Mouse (Mus musculus): ENCODE measurements around the gene Nol7. TPM values are rescaled to one million over a fixed set of nuclear protein-coding genes. Genes with fewer than 3 reads are reported as not detected.

Gene Nol7
- polyA plus RNA-seq, 1 experiment from 2014 or later: 130 TPM

DNA sequence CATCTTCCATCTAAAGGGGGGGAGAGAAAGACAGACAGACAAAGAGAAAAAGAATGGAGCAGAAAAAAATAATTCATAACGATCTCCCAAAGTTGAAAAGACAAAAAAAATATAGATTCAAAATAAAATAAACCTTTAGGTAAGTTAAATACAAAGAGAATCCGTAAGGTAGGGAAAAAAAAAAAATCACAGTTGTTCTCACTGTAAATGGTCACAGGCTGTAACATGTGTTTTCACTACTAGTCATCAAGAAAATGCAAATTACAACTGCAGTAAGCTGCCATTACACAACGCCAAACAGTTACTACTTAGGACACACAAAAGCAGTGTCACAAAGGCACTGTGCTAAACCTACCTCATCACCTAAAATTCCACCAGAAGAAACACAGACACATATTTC is 46.5 kb downstream of the Nol7 start:
- 91% methylated on average over 3 of the region's 3 CpGs for WGBS
- DNase-seq (ENCODE audit: low spot score): no peak

DNA sequence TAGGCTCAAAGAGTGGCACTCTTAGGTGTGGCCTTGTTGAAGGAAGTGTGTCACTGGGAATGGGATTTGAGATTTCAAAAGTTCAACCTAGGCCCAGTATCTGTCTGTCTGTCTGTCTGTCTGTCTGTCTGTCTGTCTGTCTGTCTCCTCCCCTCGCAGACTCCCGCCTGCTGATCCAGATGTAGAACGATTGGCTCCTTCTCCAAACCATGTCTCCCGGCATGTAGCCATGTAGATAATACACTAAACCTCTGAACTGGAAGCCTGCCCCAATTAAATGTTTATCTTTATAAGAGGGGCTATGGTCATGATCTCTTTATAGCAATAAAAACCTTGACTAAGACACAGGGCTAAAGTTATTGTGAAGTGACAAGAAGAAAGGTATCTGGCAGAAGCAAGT is 47.6 kb downstream of the Nol7 start:
- H3K4me1 ChIP-seq: no peaks in the 10 kb centered on the region
- 91% methylated on average over 4 of the region's 4 CpGs for WGBS
- H3K9me3 ChIP-seq (replicated peaks): no peaks in the 10 kb centered on the region
- H3K36me3 ChIP-seq: no peaks in the 10 kb centered on the region
- no peak overlapping the region for H3K27ac ChIP-seq
- no peaks in the 10 kb centered on the region for H3K27me3 ChIP-seq (ENCODE audit: low read depth, poor library complexity, severe bottlenecking)
- H3K4me3 ChIP-seq: no peak overlapping the region
- no peak for DNase-seq (ENCODE audit: low spot score)

More for the DNA sequence above, 46.5 kb downstream of the Nol7 start:
- H3K27me3 ChIP-seq (ENCODE audit: low read depth, poor library complexity, severe bottlenecking): no peaks in the 10 kb centered on the region
- no peaks in the 10 kb centered on the region for H3K36me3 ChIP-seq
- H3K9me3 ChIP-seq (replicated peaks): no peaks in the 10 kb centered on the region
- no peak overlapping the region for H3K27ac ChIP-seq
- H3K4me3 ChIP-seq: no peak overlapping the region
- no peaks in the 10 kb centered on the region for H3K4me1 ChIP-seq

DNA sequence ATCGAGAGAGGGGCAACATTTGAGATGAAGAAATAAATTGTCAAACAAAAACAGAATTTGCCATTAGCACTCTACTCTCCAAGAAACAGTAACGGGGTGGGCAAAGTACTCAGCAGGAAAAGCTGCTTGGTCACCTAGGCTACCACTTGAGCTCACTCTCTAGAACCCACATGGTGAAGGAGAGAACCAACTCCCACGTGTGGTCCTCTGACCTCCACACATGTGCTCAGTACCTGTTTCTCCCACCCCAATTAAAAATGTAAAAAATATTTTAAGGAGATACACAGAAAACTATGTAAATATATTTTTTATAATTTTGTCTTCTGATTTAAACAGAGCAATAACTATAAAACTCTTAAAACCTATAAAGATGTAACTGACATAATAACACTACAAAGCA is 49.5 kb downstream of the Nol7 start:
- Histone ChIP-seq H3K4me3 (no peak overlapping the region), H3K27me3 (ENCODE audit: low read depth, poor library complexity, severe bottlenecking) (no peaks in the 10 kb centered on the region), H3K4me1 (0 out of 2 replicates have a peak, but pooled peaks cover under 1% of the 10 kb centered on the region), H3K9me3 (replicated peaks) (no peaks in the 10 kb centered on the region), H3K36me3 (no peaks in the 10 kb centered on the region), H3K27ac (no peak overlapping the region)
- DNase-seq (ENCODE audit: low spot score): no peak
- WGBS: 84% methylated on average over 3 of the region's 3 CpGs

DNA sequence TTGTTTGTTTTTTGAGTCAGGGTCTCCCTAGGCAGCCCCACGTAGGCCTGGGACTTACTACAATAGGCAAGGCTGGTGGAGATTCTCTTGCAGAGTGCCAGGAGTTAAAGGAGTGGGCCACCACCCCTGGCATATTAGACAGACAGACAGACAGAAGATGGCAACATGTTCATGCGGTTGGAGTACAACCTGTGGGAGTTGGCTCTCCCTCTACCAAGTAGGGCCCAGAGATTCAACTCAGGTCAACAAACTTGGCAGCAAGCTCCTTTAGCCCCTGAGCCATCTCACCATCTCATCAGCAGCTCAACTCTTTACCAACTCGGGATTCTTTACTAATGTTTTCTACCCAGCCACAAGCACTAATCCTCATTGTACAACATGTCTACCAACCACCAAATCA is 52.5 kb downstream of the Nol7 start:
- H3K27ac ChIP-seq: no peak overlapping the region
- 91% methylated on average over 3 of the region's 3 CpGs for WGBS
- H3K4me3 ChIP-seq: no peak overlapping the region
- 0 out of 2 replicates have a peak, but pooled peaks cover 3% of the 10 kb centered on the region for H3K36me3 ChIP-seq
- no peaks in the 10 kb centered on the region for H3K27me3 ChIP-seq (ENCODE audit: low read depth, poor library complexity, severe bottlenecking)
- DNase-seq (ENCODE audit: low spot score): no peak
- H3K4me1 ChIP-seq: peaks cover 15% of the 10 kb centered on the region
- H3K9me3 ChIP-seq (replicated peaks): no peaks in the 10 kb centered on the region

DNA sequence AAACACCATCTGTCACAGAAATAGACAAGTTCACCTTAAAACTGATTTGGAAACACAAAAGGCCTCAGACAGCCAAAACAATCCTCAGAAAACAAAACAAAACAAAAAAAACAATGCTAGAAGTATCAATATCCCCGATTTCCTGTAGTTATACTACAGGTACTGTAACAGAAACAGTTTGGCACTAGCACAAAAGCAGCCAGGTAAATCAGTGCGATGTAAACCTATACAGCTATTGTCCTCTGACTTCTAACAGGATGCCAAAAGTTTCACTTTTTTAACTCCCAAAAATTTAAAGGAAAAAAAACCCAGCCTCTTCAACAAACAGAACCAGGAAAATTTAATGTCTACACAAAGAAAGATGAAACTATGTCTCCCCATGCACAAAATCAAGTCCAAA is 54.0 kb downstream of the Nol7 start:
- peaks cover 15% of the 10 kb centered on the region for H3K4me1 ChIP-seq
- 0 out of 2 replicates have a peak, but pooled peaks cover 3% of the 10 kb centered on the region for H3K36me3 ChIP-seq
- DNase-seq (ENCODE audit: low spot score): no peak
- 95% methylated on average over 2 of the region's 2 CpGs for WGBS
- no peaks in the 10 kb centered on the region for H3K27me3 ChIP-seq (ENCODE audit: low read depth, poor library complexity, severe bottlenecking)
- no peaks in the 10 kb centered on the region for H3K9me3 ChIP-seq (replicated peaks)
- H3K27ac ChIP-seq: no peak overlapping the region
- H3K4me3 ChIP-seq: no peak overlapping the region

DNA sequence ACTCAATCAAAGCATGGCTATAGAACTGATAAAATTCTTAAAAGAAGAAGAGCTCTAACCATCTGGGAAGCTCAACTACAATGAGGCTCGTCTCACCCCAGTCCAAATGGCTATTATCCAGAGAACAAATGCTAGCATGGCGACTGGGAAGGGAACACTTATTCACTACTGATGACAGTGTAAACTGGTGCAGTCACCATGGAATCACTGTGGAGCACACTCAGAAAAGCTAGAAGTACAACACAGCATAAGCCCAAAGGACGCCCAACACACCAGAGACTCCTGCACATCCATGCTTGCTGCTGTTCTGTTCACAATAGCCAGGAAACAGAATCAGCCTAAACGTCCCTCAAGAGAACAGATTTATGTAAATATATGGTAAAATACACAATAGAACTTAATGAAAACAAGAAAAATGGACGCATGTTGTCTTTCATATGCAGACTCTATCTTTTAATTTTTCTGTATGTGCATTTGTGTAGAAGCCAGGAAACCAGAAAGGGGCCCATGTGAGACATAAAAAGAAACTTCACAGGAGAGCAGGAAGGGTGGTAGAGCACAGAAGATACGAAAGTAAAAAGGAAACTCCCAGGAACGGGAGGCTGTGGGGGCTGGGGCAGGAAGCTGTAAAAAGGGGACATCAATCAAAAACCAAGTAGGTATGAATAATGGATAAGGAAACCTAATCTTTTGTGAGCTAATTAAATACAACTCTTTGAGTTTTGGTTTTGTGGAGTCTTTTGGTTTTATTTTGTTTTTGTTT is 54.8 kb downstream of the Nol7 start:
- 0 out of 2 replicates have a peak, but pooled peaks cover 3% of the 10 kb centered on the region for H3K36me3 ChIP-seq
- no peak for DNase-seq (ENCODE audit: low spot score)
- H3K9me3 ChIP-seq (replicated peaks): no peaks in the 10 kb centered on the region
- no peak overlapping the region for H3K4me3 ChIP-seq
- H3K27ac ChIP-seq: no peak overlapping the region
- 55% methylated on average over 7 of the region's 7 CpGs for WGBS
- H3K4me1 ChIP-seq: peaks cover 15% of the 10 kb centered on the region
- H3K27me3 ChIP-seq (ENCODE audit: low read depth, poor library complexity, severe bottlenecking): no peaks in the 10 kb centered on the region

DNA sequence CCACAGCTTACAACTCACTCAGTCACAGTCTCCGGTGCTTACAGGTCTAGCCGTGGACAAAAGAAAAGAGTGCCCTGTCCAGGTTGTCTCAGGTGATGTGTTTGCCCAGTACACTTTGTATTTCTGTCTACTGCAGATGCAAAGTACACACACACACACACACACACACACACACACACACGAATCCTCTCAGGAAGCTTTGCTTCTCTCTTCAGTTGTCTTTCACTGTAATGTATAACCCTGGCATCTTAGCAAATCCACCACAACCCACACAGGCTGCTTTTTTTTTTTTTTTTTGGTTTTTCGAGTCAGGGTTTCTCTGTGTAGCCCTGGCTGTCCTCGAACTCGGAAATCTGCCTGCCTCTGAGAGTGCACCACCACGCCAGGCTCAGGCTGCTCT is 56.2 kb downstream of the Nol7 start:
- H3K4me3 ChIP-seq: no peak overlapping the region
- DNase-seq (ENCODE audit: low spot score): no peak
- H3K27me3 ChIP-seq (ENCODE audit: low read depth, poor library complexity, severe bottlenecking): no peaks in the 10 kb centered on the region
- H3K27ac ChIP-seq: no peak overlapping the region
- no peaks in the 10 kb centered on the region for H3K9me3 ChIP-seq (replicated peaks)
- H3K4me1 ChIP-seq: peaks cover 15% of the 10 kb centered on the region
- H3K36me3 ChIP-seq: 0 out of 2 replicates have a peak, but pooled peaks cover 3% of the 10 kb centered on the region
- WGBS: 88% methylated on average over 7 of the region's 7 CpGs

Other genes starting within 250 kb of the Nol7 start
- 63.5 and 67.6 TPM in 2 replicates for gene Tbc1d7, start 226.9 kb upstream of the Nol7 start, polyA plus RNA-seq (2016; fragmentation: Nextera tagmentation; extraction: Ambion mirVana)
- 0.13 and 0.23 TPM in 2 replicates for gene Gfod1, start 94.2 kb upstream of the Nol7 start, polyA plus RNA-seq (2016; fragmentation: Nextera tagmentation; extraction: Ambion mirVana)
- gene Sirt5, start 32.9 kb upstream of the Nol7 start, polyA plus RNA-seq (2016; fragmentation: Nextera tagmentation; extraction: Ambion mirVana): 31.9 and 41.0 TPM in 2 replicates
- 10.0 and 10.1 TPM in 2 replicates for gene Ranbp9, start 82.9 kb downstream of the Nol7 start, polyA plus RNA-seq (2016; fragmentation: Nextera tagmentation; extraction: Ambion mirVana)
- gene Mcur1, start 161.8 kb downstream of the Nol7 start, polyA plus RNA-seq (2016; fragmentation: Nextera tagmentation; extraction: Ambion mirVana): 10.6 and 12.1 TPM in 2 replicates
- gene Rnf182, start 217.3 kb downstream of the Nol7 start, polyA plus RNA-seq (2016; fragmentation: Nextera tagmentation; extraction: Ambion mirVana): 3.2 and 5.5 TPM in 2 replicates